Mouse (Mus musculus) stomach, embryonic 14.5 days (tissue): ENCODE data around the gene Ftl1. TPM values are rescaled to one million over a fixed set of nuclear protein-coding genes. Genes with fewer than 3 reads are reported as not detected.
A peak's percentile ranks its signal among the peaks of the same experiment; 100 is the strongest.

Source experiments
- ATAC-seq: fragments of 200-750 bp; cut with Nextera tagmentation; 2 replicates; pipeline ENCODE4 v1.8.0; 2017; ENCODE audit warnings: low read depth, moderate TSS enrichment; ENCODE audit not compliant: insufficient number of reproducible peaks, insufficient read depth, low FRiP score
- H3K27ac ChIP-seq: fragments of 300-500 bp; sonication (generic); 2 replicates; pipeline ENCODE4 v1.5.1; 2014; ENCODE audit warnings: mild to moderate bottlenecking, low read length, moderate library complexity, mixed read lengths
- H3K27me3 ChIP-seq: fragments of 300-500 bp; sonication (generic); 2 replicates; pipeline ENCODE4 v1.6.1; 2014; ENCODE audit warnings: low read length, control low read depth, mixed read lengths; ENCODE audit not compliant: control insufficient read depth, insufficient read depth
- H3K36me3 ChIP-seq: fragments of 300-500 bp; sonication (generic); 2 replicates; pipeline ENCODE4 v1.6.1; 2014; ENCODE audit warnings: mild to moderate bottlenecking, control low read depth, low read length, moderate library complexity, mixed read lengths; ENCODE audit not compliant: control insufficient read depth, insufficient read depth
- H3K4me1 ChIP-seq: fragments of 300-500 bp; sonication (generic); 2 replicates; pipeline ENCODE4 v1.6.1; 2014; ENCODE audit warnings: low read length, control low read depth, mixed read lengths; ENCODE audit not compliant: control insufficient read depth, insufficient read depth
- H3K4me2 ChIP-seq: fragments of 300-500 bp; sonication (generic); replicated peaks from 2 replicates; pipeline ENCODE4 v1.6.1; 2014; ENCODE audit warnings: low read depth, low read length, control low read depth
- H3K4me3 ChIP-seq: fragments of 300-500 bp; sonication (generic); 2 replicates; pipeline ENCODE4 v1.5.1; 2014; ENCODE audit warnings: low read depth, low read length, control low read depth
- H3K9ac ChIP-seq: fragments of 300-500 bp; sonication (generic); replicated peaks from 2 replicates; pipeline ENCODE4 v1.6.1; 2014; ENCODE audit warnings: low read depth, mild to moderate bottlenecking, control low read depth, low read length, moderate library complexity, mixed read lengths
- H3K9me3 ChIP-seq: fragments of 300-500 bp; sonication (generic); 2 replicates; pipeline ENCODE4 v1.6.1; 2016; ENCODE audit warnings: low read depth, low read length, control low read depth; ENCODE audit not compliant: control insufficient read depth
- WGBS: fragments of 180-500 bp; shearing (Covaris S2); extraction: QIAGEN DNeasy Blood & Tissue Kit; methylation state at CpG from one replicate; pipeline ENCODE4 v1.1.7; 2014; 5-methylcytosine and 5-hydroxymethylcytosine counted together
- polyA plus RNA-seq: library from polyadenylated mRNA; unstranded; fragments of >200 nt; fragmentation: Nextera tagmentation; extraction: Ambion mirVana; gene quantifications from 2 replicates; pipeline ENCODE4 v1.2.1, GENCODE M21; 2014

The Ftl1 gene
- polyA plus RNA-seq, 1 experiment from 2014 or later = 4,681 TPM

DNA sequence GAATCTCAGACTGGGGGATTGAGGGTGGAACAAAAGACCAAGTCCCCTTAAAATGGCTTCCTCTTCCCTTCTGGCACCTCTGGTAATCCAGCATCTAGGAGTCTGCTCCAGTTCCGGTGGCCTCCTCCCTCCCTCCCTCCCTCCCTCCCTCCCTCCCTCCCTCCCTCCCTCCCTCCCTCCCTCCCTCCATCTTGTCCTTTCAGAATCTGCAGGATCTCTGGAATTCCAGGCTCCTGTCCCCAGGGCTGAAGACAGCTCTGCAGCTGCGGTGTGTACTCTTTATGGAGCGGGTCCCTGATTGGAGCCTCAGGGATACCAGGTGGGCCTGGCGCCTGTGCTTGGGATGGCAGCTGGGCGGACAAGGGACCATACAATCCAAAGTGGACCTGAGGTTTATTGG lies 1.6 kb upstream of the Ftl1 start:
- peaks cover 35% of the 10 kb centered on the region for H3K4me1 ChIP-seq
- WGBS = 44% methylated on average over 4 of the region's 5 CpGs
- H3K9ac ChIP-seq = no peak overlapping the region
- H3K9me3 ChIP-seq = no peaks in the 10 kb centered on the region
- H3K27ac ChIP-seq = peak overlapping the region; percentile 75
- no peak overlapping the region for H3K4me3 ChIP-seq
- peak overlapping the region; percentile 41; the same call in 1 of the 2 replicates for H3K4me2 ChIP-seq
- ATAC-seq = no peak
- H3K36me3 ChIP-seq = peaks cover 27% of the 10 kb centered on the region
- no peaks in the 10 kb centered on the region for H3K27me3 ChIP-seq

DNA sequence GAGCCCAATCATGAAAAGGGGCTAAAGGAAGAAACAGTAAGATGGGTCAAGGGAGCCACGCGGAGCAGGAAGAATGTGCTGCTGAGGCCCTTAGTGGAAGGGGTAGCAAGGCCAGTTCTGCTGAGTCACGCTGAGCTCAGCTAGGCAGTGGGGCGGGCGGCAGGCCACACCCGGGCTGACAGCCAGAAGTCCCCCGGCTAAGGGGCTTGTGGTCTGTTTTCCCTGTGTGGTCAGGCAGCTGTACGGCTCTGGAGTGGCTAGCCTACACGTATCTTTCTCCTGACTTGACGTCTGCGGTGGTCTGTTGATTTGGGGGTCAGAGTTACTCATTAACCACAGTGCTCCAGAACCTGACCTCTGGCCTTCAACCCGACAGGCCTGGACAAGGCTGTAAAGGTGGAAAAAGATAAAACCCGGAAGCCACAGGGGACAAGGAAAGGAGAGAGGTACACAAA lies 1.2 kb upstream of the Ftl1 start:
- no peaks in the 10 kb centered on the region for H3K27me3 ChIP-seq
- peak overlapping the region; percentile 41 for H3K4me2 ChIP-seq
- H3K36me3 ChIP-seq = peaks cover 27% of the 10 kb centered on the region
- H3K9ac ChIP-seq = no peak overlapping the region; the same call in 1 of the 2 replicates
- H3K4me3 ChIP-seq = no peak overlapping the region
- no peaks in the 10 kb centered on the region for H3K9me3 ChIP-seq
- peak overlapping the region; percentile 75 for H3K27ac ChIP-seq
- peaks cover 31% of the 10 kb centered on the region for H3K4me1 ChIP-seq
- ATAC-seq = peak; percentile 34
- 7% methylated on average over 13 of the region's 13 CpGs for WGBS

DNA sequence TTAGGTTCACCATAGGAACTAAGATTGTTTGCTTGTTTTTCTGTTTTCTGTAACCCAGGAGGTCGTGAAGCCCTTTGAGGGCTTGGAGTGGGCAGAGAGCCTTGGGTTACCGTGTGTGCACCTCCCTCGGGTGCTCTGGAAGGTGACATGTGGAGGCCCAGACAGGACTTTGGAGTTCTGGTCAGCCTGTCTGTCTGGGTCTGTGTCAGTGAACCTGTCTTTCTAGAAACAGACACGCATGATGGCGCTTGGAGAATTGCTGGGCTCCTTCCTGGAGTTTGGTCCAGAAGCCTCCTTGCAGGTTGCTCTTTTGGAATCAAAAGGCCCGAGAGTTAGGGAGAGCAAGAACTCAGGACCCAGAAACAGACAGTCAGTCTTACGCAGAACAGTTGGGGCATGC lies 693 bp upstream of the Ftl1 start:
- ATAC-seq = no peak
- WGBS = 70% methylated on average over 7 of the region's 7 CpGs

DNA sequence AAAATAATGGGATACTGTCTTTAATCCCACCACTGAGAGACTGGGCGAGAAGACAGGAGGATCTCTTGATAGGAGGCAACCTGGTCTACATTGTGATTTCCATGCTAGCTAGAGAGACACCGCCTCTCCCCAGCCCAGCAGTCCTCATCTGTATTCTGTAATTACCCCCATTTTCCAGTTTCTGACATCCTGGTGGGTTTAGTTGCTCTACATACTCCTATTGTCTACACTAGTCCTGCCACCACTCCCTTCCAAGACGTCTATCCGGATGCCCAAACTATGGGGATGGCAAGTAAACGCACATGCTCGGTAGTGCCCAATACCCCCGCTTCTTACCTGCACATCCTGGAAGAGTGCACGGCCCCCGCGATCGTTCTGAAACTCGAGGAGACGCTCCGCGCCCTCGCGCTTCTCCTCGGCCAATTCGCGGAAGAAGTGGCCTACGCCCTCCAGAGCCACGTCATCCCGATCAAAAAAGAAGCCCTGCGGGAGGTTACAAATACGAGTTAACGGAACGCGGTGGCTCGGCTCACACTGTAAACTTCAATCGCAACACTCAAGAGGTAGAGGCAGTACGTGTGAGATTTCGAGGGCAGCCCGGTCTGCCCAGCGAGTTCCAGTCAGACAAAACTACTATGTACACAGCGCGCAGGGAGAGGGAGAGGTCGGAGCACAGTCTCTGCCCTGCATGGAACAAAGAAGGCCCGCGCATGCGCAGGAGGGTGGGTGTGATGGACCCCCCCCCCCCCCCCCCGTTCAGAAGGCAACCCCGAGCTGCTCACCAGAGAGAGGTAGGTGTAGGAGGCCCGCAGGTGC lies 728 bp downstream of the Ftl1 start:
- ATAC-seq = peak; percentile 61
- H3K9me3 ChIP-seq = no peaks in the 10 kb centered on the region
- H3K9ac ChIP-seq = peak overlapping the region; percentile 79
- peaks cover 29% of the 10 kb centered on the region for H3K4me1 ChIP-seq
- H3K27ac ChIP-seq = peak overlapping the region; percentile 91
- peaks cover 29% of the 10 kb centered on the region for H3K36me3 ChIP-seq
- peak overlapping the region; percentile 81 for H3K4me3 ChIP-seq
- WGBS = 1% methylated on average over 40 of the region's 43 CpGs
- no peaks in the 10 kb centered on the region for H3K27me3 ChIP-seq
- H3K4me2 ChIP-seq = peak overlapping the region; percentile 80

More for the DNA sequence above, 693 bp upstream of the Ftl1 start:
- Histone ChIP-seq H3K27ac (peak overlapping the region; percentile 75), H3K4me2 (peak overlapping the region; percentile 41), H3K4me3 (peak overlapping the region; percentile 81), H3K27me3 (no peaks in the 10 kb centered on the region), H3K4me1 (peaks cover 29% of the 10 kb centered on the region), H3K36me3 (peaks cover 27% of the 10 kb centered on the region), H3K9ac (no peak overlapping the region; the same call in 1 of the 2 replicates), H3K9me3 (no peaks in the 10 kb centered on the region)

DNA sequence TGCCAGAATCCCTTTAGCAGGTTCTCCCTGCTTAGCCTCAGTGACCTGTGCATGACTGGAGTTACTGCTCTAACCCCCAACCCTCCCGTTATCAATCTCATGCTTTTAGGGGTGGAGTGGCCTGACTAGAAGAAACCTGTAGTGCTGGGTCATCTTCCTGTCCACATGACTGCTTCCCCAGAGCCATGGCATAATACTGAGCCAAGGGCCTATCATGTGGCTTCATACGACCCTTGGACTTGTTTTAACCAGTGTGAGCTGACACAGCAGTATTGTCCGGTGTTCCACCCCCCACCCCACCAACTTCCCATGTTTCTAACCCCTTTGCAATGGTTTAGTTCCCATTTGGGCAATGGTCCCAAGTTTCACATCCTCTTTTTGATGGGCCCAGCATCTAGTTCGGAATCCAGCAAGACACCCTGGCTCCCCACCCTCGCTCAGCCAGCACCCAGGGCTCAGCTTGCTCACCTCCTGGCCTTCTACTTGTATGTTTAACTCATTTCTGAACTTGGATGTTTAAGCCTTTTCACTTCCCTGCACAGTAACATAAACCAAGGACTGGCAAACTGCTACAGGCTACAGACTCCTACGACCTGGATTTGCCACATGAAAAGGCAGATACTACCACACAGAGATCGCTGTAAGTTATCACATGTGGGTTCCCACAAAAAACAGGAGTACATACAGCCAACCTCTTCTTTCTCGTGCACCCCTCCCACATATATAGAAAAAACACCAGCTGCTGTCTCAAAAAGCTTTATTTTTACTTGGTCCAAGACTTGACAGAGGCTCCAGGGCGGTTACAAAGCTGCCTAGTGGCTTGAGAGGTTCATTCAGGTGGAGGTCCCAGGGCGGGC lies 2.3 kb downstream of the Ftl1 start:
- Histone ChIP-seq H3K27ac (no peak overlapping the region; the same call in 1 of the 2 replicates), H3K36me3 (peaks cover 27% of the 10 kb centered on the region), H3K4me2 (peak overlapping the region; percentile 80), H3K4me1 (peaks cover 29% of the 10 kb centered on the region), H3K4me3 (peak overlapping the region; percentile 81), H3K9me3 (no peaks in the 10 kb centered on the region), H3K9ac (no peak overlapping the region; the same call in 1 of the 2 replicates), H3K27me3 (no peaks in the 10 kb centered on the region)
- ATAC-seq = no peak
- WGBS = 47% methylated on average over 10 of the region's 10 CpGs

DNA sequence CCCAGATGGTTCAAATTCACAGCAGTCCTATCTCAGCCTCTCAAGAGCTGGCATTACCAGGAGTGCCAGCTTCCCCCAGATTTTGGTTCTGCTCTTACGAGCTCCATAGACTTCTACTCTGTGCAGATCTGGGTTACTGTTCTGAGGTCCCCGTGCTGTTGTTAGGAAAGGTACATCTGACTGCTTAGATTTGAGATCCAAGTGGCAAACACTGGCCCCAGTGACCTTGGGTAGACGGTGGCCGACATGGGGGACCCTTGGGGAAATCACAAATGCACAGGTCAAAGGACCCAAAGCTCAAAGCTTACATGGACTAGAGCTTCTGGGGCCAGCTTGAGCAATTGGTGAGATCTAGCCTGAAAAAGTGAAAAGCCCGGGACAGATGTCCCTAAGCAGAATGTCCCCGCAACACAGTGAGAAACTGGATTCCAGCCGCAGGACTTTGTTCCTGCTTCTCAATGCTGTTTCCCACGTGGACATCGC lies 2.9 kb downstream of the Ftl1 start:
- H3K9ac ChIP-seq = no peak overlapping the region
- no peak for ATAC-seq
- H3K4me1 ChIP-seq = peaks cover 29% of the 10 kb centered on the region
- H3K27ac ChIP-seq = peak overlapping the region; percentile 10; the same call in 1 of the 2 replicates
- 44% methylated on average over 9 of the region's 9 CpGs for WGBS
- no peak overlapping the region for H3K4me3 ChIP-seq
- peaks cover 31% of the 10 kb centered on the region for H3K36me3 ChIP-seq
- peak overlapping the region; percentile 80 for H3K4me2 ChIP-seq
- H3K9me3 ChIP-seq = no peaks in the 10 kb centered on the region
- H3K27me3 ChIP-seq = no peaks in the 10 kb centered on the region

DNA sequence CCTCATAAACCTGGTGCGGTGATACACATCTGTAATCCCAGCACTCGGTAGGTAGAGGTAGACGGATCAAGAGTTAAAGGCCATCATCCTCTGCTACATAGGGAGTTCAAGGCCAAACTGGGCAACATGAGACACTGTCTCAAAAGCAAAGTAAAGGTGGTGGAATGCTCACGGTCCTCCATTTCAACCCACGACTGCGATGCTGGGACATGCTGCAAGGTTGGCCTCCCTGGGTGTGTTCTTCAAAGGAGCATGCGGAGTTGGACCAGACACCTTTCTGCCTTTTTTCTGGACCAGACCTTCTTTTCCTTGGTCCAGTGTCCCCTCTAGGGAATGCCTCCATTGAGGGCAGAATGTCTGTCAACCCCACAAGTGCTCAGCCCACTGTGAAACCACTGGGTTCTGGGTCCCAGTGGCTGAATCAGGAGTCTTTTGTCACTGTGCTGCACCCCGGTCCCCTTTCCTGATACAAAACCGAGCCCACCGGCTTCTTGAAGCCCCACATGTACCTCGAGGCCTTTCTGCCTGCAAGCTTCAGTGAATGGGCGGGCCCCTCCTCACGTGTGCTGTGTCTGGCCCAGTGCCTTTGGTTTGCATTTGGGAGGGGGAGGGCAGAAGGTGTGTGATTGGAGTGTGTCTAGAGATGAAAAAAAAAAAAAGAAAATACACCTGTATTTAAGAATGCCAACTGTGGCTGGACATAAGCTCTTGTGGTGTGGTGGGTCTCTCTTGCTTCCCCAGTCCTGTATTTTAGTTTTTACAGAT lies 3.6 kb downstream of the Ftl1 start:
- Histone ChIP-seq H3K4me1 (peaks cover 28% of the 10 kb centered on the region), H3K27ac (no peak overlapping the region; the same call in 1 of the 2 replicates), H3K4me3 (no peak overlapping the region), H3K9me3 (no peaks in the 10 kb centered on the region), H3K27me3 (no peaks in the 10 kb centered on the region), H3K4me2 (no peak overlapping the region; the same call in 1 of the 2 replicates), H3K9ac (no peak overlapping the region), H3K36me3 (peaks cover 31% of the 10 kb centered on the region)
- ATAC-seq = no peak
- 73% methylated on average over 13 of the region's 13 CpGs for WGBS
